Mouse (Mus musculus) brown adipose tissue, adult 24 weeks (tissue): ENCODE data around the gene Fastkd2. TPM values are rescaled to one million over a fixed set of nuclear protein-coding genes. Genes with fewer than 3 reads are reported as not detected.

Experiments used
- H3K27ac ChIP-seq: fragments of 200-500 bp; replicated peaks from 2 replicates; pipeline ENCODE4 v1.5.1; 2012; ENCODE audit warnings: low read depth, mild to moderate bottlenecking, low read length
- H3K4me1 ChIP-seq: fragments of 200-500 bp; 2 replicates; pipeline ENCODE4 v1.6.1; 2012; ENCODE audit warnings: low read length, mixed read lengths; ENCODE audit not compliant: control insufficient read depth, insufficient read depth, insufficient read length
- H3K4me3 ChIP-seq: fragments of 200-500 bp; 2 replicates; pipeline ENCODE4 v1.5.1; 2012; ENCODE audit warnings: low read depth, mild to moderate bottlenecking, low read length, moderate library complexity; ENCODE audit not compliant: insufficient read depth
- polyA plus RNA-seq: library from polyadenylated mRNA; stranded (reverse); fragments of >200 nt; gene quantifications from 2 replicates; pipeline ENCODE4 v1.2.4, GENCODE M21; 2012; ENCODE audit not compliant: missing spikeins, insufficient read depth, insufficient read length

Gene Fastkd2
- polyA plus RNA-seq, 1 experiment = 36.9 TPM

DNA sequence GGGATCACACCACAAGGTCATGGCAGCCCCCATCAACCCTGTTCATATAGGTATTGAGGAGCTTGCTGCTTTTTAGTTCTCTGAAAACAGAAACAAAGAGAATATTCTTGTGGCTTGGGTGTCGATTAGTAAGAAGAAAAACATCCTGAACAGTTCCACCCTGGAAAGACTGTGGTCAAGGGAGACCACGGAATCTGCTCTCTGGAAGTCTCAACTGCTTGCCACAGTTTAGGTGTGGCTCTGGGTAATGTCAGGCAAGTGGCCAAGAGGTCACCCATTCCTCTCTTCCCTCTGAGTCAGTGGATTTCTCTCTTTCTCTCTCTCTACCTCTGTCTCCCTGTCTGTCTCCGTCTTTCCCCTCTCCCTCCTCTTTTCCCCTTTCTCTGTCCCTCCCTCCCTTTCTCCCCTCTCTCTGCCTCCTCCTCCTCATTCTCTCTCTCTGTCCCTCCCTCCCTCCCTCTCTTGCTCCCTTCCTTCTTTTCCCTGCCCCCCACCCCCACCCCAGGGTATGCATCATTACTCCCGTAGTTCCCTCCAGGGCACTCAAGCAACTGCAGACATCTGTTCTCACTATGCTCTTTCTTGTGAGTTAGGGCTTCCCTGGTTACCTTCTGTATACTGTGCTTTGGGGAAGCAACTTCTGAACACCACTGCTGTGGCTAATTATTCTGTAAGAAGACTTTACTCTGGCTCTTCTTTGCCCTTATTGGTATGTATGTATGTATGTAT lies 46.7 kb downstream of the Fastkd2 start:
- Histone ChIP-seq H3K27ac (no peak overlapping the region), H3K4me1 (no peaks in the 10 kb centered on the region), H3K4me3 (no peak overlapping the region)

DNA sequence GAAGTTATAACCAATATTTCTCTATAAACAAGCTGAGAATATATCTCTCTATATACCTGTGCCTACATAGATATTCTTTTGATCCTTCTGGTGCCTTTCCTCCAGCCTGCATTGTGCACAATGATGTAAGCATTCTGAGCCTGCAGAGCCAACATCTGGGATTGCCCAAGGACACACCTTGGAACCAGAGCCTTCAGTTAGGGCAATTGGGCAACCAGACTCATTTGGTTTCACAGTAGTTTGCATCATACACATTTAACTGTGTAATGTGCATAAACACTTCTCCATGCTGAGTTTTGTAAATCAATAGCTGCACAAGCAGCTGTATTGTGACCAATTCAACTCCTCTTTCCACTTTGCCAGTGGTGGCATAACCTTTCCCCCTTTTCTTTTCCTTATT lies 63.9 kb downstream of the Fastkd2 start:
- H3K4me3 ChIP-seq = no peak overlapping the region
- no peaks in the 10 kb centered on the region for H3K4me1 ChIP-seq
- H3K27ac ChIP-seq = no peak overlapping the region

Other genes starting within 250 kb of the Fastkd2 start
- gene Gm39653, start 114.6 kb upstream of the Fastkd2 start, polyA plus RNA-seq = not detected in 2 replicates
- gene Dytn, start 43.7 kb upstream of the Fastkd2 start, polyA plus RNA-seq = not detected in 2 replicates
- not detected in 2 replicates for gene Mdh1b, start 296 bp upstream of the Fastkd2 start, polyA plus RNA-seq
- not detected in 2 replicates for gene 4933402D24Rik, start 38.7 kb downstream of the Fastkd2 start, polyA plus RNA-seq